Mouse (Mus musculus) MEL (cell line): Measurements from ENCODE around the gene Prr19.

Experiments
- CHD2 ChIP-seq: IDR thresholded peaks from 2 replicates; pipeline ENCODE4 v1.6.1; 2011; ENCODE audit warnings: low read length, improper control_type of control experiment
- CTCF ChIP-seq, 3 experiments: IDR thresholded peaks in 2 of 3; conservative IDR thresholded peaks in 1 of 3; 2 replicates each; pipeline ENCODE4 v1.5.1; 2011 to 2012; ENCODE audit warnings: low read length in 3 of 3, low read depth in 2 of 3, mild to moderate bottlenecking in 2 of 3, improper control_type of control experiment in 1 of 3, inconsistent platforms in 1 of 3, mixed read lengths in 1 of 3, moderate library complexity in 1 of 3; ENCODE audit not compliant: control insufficient read depth in 1 of 3, insufficient read depth in 1 of 3, poor library complexity in 1 of 3, severe bottlenecking in 1 of 3
- EP300 ChIP-seq, 2 experiments: IDR thresholded peaks; 2 replicates each; pipeline ENCODE4 v1.6.1; 2011; ENCODE audit warnings: improper control_type of control experiment in 2 of 2, low read length in 2 of 2, low read depth in 1 of 2, mild to moderate bottlenecking in 1 of 2
- GABPA ChIP-seq: IDR thresholded peaks from 2 replicates; pipeline ENCODE4 v1.6.1; 2012; ENCODE audit warnings: low read depth, mild to moderate bottlenecking, inconsistent platforms, low read length, improper control_type of control experiment, moderate library complexity
- GATA1 ChIP-seq: IDR thresholded peaks from 2 replicates; pipeline ENCODE4 v1.6.1; 2011; ENCODE audit warnings: low read depth, low read length, improper control_type of control experiment
- HCFC1 ChIP-seq: IDR thresholded peaks from 2 replicates; pipeline ENCODE4 v1.6.1; 2012; ENCODE audit warnings: low read depth, mild to moderate bottlenecking, inconsistent platforms, low read length, improper control_type of control experiment, moderate library complexity
- MAX ChIP-seq: IDR thresholded peaks from 2 replicates; pipeline ENCODE4 v1.6.1; 2011; ENCODE audit warnings: low read length, improper control_type of control experiment
- MXI1 ChIP-seq: IDR thresholded peaks from 2 replicates; pipeline ENCODE4 v1.6.1; 2011; ENCODE audit warnings: mild to moderate bottlenecking, low read depth, low read length, improper control_type of control experiment
- TAL1 ChIP-seq: IDR thresholded peaks from 2 replicates; pipeline ENCODE4 v1.6.1; 2012; ENCODE audit warnings: mild to moderate bottlenecking, inconsistent platforms, low read length, moderate library complexity, mixed read lengths
- USF1 ChIP-seq: IDR thresholded peaks from 2 replicates; pipeline ENCODE4 v1.6.1; 2014; ENCODE audit warnings: low read depth, mild to moderate bottlenecking, inconsistent platforms, low read length, improper control_type of control experiment, moderate library complexity
- ZNF384 ChIP-seq: IDR thresholded peaks from 2 replicates; pipeline ENCODE4 v1.6.1; 2012; ENCODE audit warnings: low read depth, mild to moderate bottlenecking, inconsistent platforms, low read length, improper control_type of control experiment

DNA sequence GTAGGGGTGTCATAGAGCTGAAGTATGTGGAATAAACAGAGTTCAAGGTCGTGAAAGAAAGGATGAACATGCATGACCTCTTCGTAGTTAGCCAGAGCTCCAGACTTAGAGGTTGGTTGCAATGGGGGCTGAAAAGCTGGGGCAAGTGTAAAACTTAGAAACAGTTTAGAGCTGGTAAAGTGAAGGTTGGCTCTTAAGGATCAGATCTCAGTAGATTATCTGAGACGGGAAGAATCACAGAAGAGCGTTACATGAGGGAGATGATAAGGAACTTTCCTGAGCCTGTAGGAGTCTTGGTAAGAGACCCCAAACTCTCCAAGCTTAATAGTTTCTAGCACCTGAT lies 23.2 kb upstream of the Prr19 start:
- TF ChIP-seq TAL1 (no peak), MXI1 (no peak), CHD2 (no peak), HCFC1 (no peak), CTCF (IDR thresholded peaks at IDR 0.05 in 2 of 3, conservative IDR thresholded peaks at IDR 0.05 in 1 of 3; ENCODE audit: control insufficient read depth in 1 of 3, insufficient read depth in 1 of 3, low read depth in 2 of 3, low read length in 3 of 3, poor library complexity in 1 of 3, severe bottlenecking in 1 of 3) (peak in 1 of 3 experiments; percentile 44; a peak in 2 of 6 replicates), MAX (no peak), GATA1 (peak; percentile 68; the same call in 1 of the 2 replicates), GABPA (no peak), USF1 (no peak), EP300 (IDR thresholded peaks at IDR 0.05; ENCODE audit: low read depth in 1 of 2, low read length in 2 of 2) (no peak), ZNF384 (no peak)
